Mouse (Mus musculus): ENCODE results near the gene Clmp.

GRCm38 (mm10) chr9:40827366-40827765, 141.6 kb downstream of the Clmp start:
- TF ChIP-seq CTCF (IDR thresholded peaks at IDR 0.05; ENCODE audit: insufficient read depth, low read length) (no peak), POLR2A (IDR thresholded peaks at IDR 0.05; ENCODE audit: borderline replicate concordance, extremely low read depth, low read depth, low read length) (no peak)
